Mouse (Mus musculus) E14TG2a.4 (cell line): ENCODE measurements around the gene Hadhb.

Source experiments
- CTCF ChIP-seq: conservative IDR thresholded peaks from 2 replicates; pipeline ENCODE4 v1.5.1; 2014; ENCODE audit warnings: low read length
- NANOG ChIP-seq: IDR thresholded peaks from 2 replicates; pipeline ENCODE4 v1.6.1; 2014; ENCODE audit warnings: borderline replicate concordance, low read length, mixed read lengths
- POU5F1 ChIP-seq: IDR thresholded peaks from 2 replicates; pipeline ENCODE4 v1.6.1; 2014; ENCODE audit warnings: low read length, borderline replicate concordance

GRCm38 (mm10) chr5:30222681-30223080, 67.6 kb downstream of the Hadhb start:
- TF ChIP-seq CTCF, result no peak
- no peak for TF ChIP-seq NANOG
- TF ChIP-seq POU5F1, result no peak
